Mouse (Mus musculus): ENCODE measurements around the gene Dek. TPM values are rescaled to one million over a fixed set of nuclear protein-coding genes. Genes with fewer than 3 reads are reported as not detected.

Gene Dek
- polyA plus RNA-seq, 2 experiments: 126 to 232 TPM

DNA sequence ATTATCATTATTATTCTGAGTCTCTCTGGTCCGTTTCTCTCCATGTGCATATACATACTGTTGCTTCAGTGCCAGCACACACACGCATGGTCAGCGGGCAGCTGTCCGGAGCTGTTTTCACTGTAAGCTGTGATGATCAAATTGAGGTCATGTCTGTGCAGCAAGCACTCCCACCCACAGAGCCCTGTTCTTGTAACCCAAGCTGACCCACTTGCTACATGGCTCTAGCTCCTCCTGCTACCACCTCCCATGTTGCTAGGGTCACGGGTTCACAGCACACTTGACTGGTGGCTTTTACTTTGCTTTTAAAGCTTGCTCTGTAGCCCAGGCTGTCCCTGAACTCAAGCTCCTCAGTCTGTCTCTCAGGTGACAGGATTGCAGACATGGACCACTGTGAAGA is 33.5 kb downstream of the Dek start:
- Histone ChIP-seq H3K4me2 (replicated peaks; ENCODE audit: low read depth, low read length, severe bottlenecking) (no peak overlapping the region), H3K4me3 (replicated peaks; ENCODE audit: low read length) (no peak overlapping the region), H3K27me3 (ENCODE audit: control insufficient read depth, insufficient read depth, low read length) (no peaks in the 10 kb centered on the region), H3K9me3 (ENCODE audit: control insufficient read depth, low read length) (no peaks in the 10 kb centered on the region), H3K4me1 (ENCODE audit: control insufficient read depth, insufficient read depth, low read length) (no peaks in the 10 kb centered on the region), H3K9ac (ENCODE audit: low read depth, low read length, severe bottlenecking) (no peak overlapping the region), H3K27ac (replicated peaks; ENCODE audit: low read depth, low read length) (no peak overlapping the region), H3K36me3 (ENCODE audit: control insufficient read depth, insufficient read depth, low read length) (peaks cover 14% of the 10 kb centered on the region)
- 94% methylated on average over 5 of the region's 5 CpGs for WGBS
- no peak for DNase-seq (ENCODE audit: low spot score)
- ATAC-seq (ENCODE audit: low FRiP score, low read depth): no peak
- TF ChIP-seq POLR2A (IDR thresholded peaks at IDR 0.05; ENCODE audit: borderline replicate concordance, extremely low read depth, insufficient read depth, insufficient read length): no peak

DNA sequence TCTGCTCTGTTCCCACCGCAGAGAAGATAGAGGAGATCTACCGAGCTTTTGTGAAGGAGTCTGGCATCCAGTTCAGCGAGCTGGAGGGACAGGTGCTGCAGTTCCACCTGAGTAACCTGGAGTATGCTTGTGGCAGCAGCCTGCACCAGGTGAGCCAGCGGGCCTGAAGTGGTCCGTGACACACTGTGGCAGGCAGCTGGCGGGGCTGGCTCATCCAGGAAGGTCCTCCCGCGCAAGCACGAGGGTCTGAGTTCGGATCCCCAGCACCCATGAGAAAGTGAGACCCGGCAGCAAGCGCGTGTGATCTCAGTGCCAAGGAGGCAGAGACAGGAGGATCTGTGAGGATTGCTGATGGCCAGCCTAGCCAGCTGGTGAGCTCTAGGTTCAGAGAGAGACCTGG is 34.1 kb downstream of the Dek start:
- H3K27ac ChIP-seq (replicated peaks; ENCODE audit: low read depth, low read length): no peak overlapping the region
- H3K9me3 ChIP-seq (ENCODE audit: control insufficient read depth, low read length): no peaks in the 10 kb centered on the region
- H3K4me2 ChIP-seq (replicated peaks; ENCODE audit: low read depth, low read length, severe bottlenecking): no peak overlapping the region
- no peak overlapping the region for H3K4me3 ChIP-seq (replicated peaks; ENCODE audit: low read length)
- no peak for TF ChIP-seq POLR2A (IDR thresholded peaks at IDR 0.05; ENCODE audit: borderline replicate concordance, extremely low read depth, insufficient read depth, insufficient read length)
- WGBS: 94% methylated on average over 13 of the region's 13 CpGs
- DNase-seq (ENCODE audit: low spot score): no peak
- H3K4me1 ChIP-seq (ENCODE audit: control insufficient read depth, insufficient read depth, low read length): no peaks in the 10 kb centered on the region
- H3K36me3 ChIP-seq (ENCODE audit: control insufficient read depth, insufficient read depth, low read length): peaks cover 20% of the 10 kb centered on the region
- H3K9ac ChIP-seq (ENCODE audit: low read depth, low read length, severe bottlenecking): no peak overlapping the region
- H3K27me3 ChIP-seq (ENCODE audit: control insufficient read depth, insufficient read depth, low read length): no peaks in the 10 kb centered on the region
- ATAC-seq (ENCODE audit: low FRiP score, low read depth): no peak

DNA sequence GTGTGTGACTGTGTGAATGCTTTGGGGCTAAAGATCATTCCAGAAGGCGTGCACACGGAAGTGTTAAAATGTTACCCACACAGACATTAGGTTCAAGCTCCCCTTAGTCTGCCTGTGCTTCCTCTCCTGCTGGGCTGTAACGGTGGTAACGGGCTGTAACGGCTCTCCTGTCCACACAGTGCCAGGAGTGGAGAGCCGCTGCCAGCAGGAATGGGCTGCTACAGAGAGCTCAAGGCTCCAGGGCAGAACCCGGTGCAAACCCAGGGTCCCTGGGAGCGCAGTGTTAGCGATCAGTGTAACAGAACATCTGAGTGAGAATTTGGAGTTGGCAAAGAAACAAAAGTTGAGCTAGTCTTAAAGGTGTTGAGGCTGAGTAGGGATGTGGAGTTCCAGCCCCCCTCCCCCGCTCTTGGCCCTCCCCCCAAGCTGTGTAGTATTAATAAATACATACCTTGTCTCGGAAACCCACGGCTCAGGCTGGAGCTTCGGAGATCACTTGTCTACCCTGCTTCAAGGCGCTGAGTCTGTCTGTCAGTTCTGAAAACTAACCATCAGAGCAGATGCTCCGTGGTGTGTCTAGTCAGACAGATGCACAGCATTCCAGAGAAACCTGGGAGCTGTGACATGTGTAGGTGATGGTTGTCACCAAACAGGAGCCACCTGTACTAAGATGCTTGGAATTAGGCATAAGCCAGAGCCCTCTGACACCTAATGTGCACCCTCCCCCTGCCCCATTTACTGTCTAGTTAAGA is 35.5 kb downstream of the Dek start:
- no peak overlapping the region for H3K4me3 ChIP-seq (replicated peaks; ENCODE audit: low read length)
- H3K9me3 ChIP-seq (ENCODE audit: control insufficient read depth, low read length): no peaks in the 10 kb centered on the region
- H3K27ac ChIP-seq (replicated peaks; ENCODE audit: low read depth, low read length): no peak overlapping the region
- no peaks in the 10 kb centered on the region for H3K27me3 ChIP-seq (ENCODE audit: control insufficient read depth, insufficient read depth, low read length)
- no peak for DNase-seq (ENCODE audit: low spot score)
- H3K4me1 ChIP-seq (ENCODE audit: control insufficient read depth, insufficient read depth, low read length): no peaks in the 10 kb centered on the region
- H3K9ac ChIP-seq (ENCODE audit: low read depth, low read length, severe bottlenecking): no peak overlapping the region
- ATAC-seq (ENCODE audit: low FRiP score, low read depth): no peak
- peaks cover 23% of the 10 kb centered on the region for H3K36me3 ChIP-seq (ENCODE audit: control insufficient read depth, insufficient read depth, low read length)
- H3K4me2 ChIP-seq (replicated peaks; ENCODE audit: low read depth, low read length, severe bottlenecking): no peak overlapping the region
- no peak for TF ChIP-seq POLR2A (IDR thresholded peaks at IDR 0.05; ENCODE audit: borderline replicate concordance, extremely low read depth, insufficient read depth, insufficient read length)
- 59% methylated on average over 15 of the region's 15 CpGs for WGBS

DNA sequence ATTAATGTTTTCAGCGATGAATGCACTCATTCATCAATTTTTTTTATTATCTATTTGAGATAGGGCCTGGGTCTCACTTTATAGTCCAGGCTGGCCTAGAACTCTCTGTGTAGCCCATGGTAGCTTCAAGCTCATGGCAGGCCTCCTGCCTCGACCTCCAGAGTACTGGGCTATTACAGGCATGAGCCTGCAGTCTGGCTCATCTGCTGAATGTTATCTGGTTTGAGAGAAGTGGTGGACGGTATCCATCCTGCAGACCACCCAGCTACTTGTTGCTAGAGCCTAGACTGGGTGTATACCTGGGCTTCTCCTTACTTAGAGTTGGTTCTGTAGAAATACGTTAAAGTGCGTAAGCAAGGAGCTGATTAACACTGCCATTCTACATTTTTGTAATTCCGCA is 39.0 kb downstream of the Dek start:
- H3K27me3 ChIP-seq (ENCODE audit: control insufficient read depth, insufficient read depth, low read length): no peaks in the 10 kb centered on the region
- no peak for TF ChIP-seq POLR2A (IDR thresholded peaks at IDR 0.05; ENCODE audit: borderline replicate concordance, extremely low read depth, insufficient read depth, insufficient read length)
- 92% methylated on average over 6 of the region's 6 CpGs for WGBS
- no peaks in the 10 kb centered on the region for H3K4me1 ChIP-seq (ENCODE audit: control insufficient read depth, insufficient read depth, low read length)
- H3K27ac ChIP-seq (replicated peaks; ENCODE audit: low read depth, low read length): no peak overlapping the region
- DNase-seq (ENCODE audit: low spot score) (no peak), ATAC-seq (ENCODE audit: low FRiP score, low read depth) (no peak)
- H3K9me3 ChIP-seq (ENCODE audit: control insufficient read depth, low read length): no peaks in the 10 kb centered on the region
- no peak overlapping the region for H3K4me2 ChIP-seq (replicated peaks; ENCODE audit: low read depth, low read length, severe bottlenecking)
- no peak overlapping the region for H3K4me3 ChIP-seq (replicated peaks; ENCODE audit: low read length)
- peaks cover 39% of the 10 kb centered on the region for H3K36me3 ChIP-seq (ENCODE audit: control insufficient read depth, insufficient read depth, low read length)
- no peak overlapping the region for H3K9ac ChIP-seq (ENCODE audit: low read depth, low read length, severe bottlenecking)

DNA sequence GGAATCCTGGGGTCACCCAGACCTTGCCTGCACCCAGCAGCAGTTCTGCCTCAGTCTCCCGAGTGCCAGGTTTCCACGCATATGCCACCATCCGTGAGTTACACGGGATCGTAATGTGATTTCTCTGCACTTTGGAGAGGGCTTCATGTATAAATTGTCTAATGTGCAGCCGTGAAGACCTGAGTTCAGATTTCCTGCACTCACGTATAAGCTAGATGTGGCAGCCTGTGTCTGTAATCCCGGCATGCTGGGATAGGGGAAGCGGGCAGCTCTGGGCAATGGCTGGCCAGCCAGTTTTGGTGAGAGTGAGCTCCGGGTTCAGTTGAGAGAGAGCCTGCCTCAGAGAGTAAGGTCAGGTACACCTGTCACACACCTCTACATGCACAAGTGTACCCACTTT is 39.5 kb downstream of the Dek start:
- no peak overlapping the region for H3K27ac ChIP-seq (replicated peaks; ENCODE audit: low read depth, low read length)
- H3K36me3 ChIP-seq (ENCODE audit: control insufficient read depth, insufficient read depth, low read length): peaks cover 39% of the 10 kb centered on the region
- no peaks in the 10 kb centered on the region for H3K27me3 ChIP-seq (ENCODE audit: control insufficient read depth, insufficient read depth, low read length)
- H3K4me1 ChIP-seq (ENCODE audit: control insufficient read depth, insufficient read depth, low read length): no peaks in the 10 kb centered on the region
- H3K4me2 ChIP-seq (replicated peaks; ENCODE audit: low read depth, low read length, severe bottlenecking): no peak overlapping the region
- TF ChIP-seq POLR2A (IDR thresholded peaks at IDR 0.05; ENCODE audit: borderline replicate concordance, extremely low read depth, insufficient read depth, insufficient read length): no peak
- H3K9ac ChIP-seq (ENCODE audit: low read depth, low read length, severe bottlenecking): no peak overlapping the region
- WGBS: 90% methylated on average over 10 of the region's 10 CpGs
- no peaks in the 10 kb centered on the region for H3K9me3 ChIP-seq (ENCODE audit: control insufficient read depth, low read length)
- ATAC-seq (ENCODE audit: low FRiP score, low read depth) (no peak), DNase-seq (ENCODE audit: low spot score) (no peak)
- H3K4me3 ChIP-seq (replicated peaks; ENCODE audit: low read length): no peak overlapping the region
